Mouse (Mus musculus): ENCODE data around the gene Wrnip1.

Wrnip1 gene

GRCm38 (mm10) chr13:32801693-32802221 lies at the start of gene Wrnip1:
TSS of gene Wrnip1 (plus strand) at chr13:32802038.
- POLR2A ChIA-PET = interaction anchor here in 3 of 4 experiments (0.5 to 1.5 kb wide), 13 partner anchors 9 to 1309 kb away, joined by 3 to 5 read pairs (median 3); partner anchors contain the start of gene Serpinb6c (in 1 of the 3)

GRCm38 (mm10) chr13:32752066-32752657 lies 49.7 kb upstream of the Wrnip1 start:
- ChIA-PET POLR2A (no interaction called here), CTCF (no interaction called here)

More at GRCm38 (mm10) chr13:32801693-32802221, at the start of gene Wrnip1:
- CTCF ChIA-PET = interaction anchor here (0.5 to 1.7 kb wide), 9 partner anchors 10 to 1819 kb away, joined by 3 to 6 read pairs (median 3); no protein-coding TSS in a partner anchor

GRCm38 (mm10) chr13:32759036-32759435 lies 42.8 kb upstream of the Wrnip1 start:
- ChIA-PET POLR2A (no interaction called here), CTCF (no interaction called here)

GRCm38 (mm10) chr13:32760795-32761194 lies 41.0 kb upstream of the Wrnip1 start:
- ChIA-PET CTCF (no interaction called here), POLR2A (no interaction called here)

GRCm38 (mm10) chr13:32763141-32763540 lies 38.7 kb upstream of the Wrnip1 start:
- CTCF ChIA-PET = no interaction called here
- POLR2A ChIA-PET = no interaction called here

- POLR2A ChIA-PET = no interaction called here
- CTCF ChIA-PET = no interaction called here
These were observed 37.4 kb upstream of the Wrnip1 start for GRCm38 (mm10) chr13:32764448-32764847.

GRCm38 (mm10) chr13:32768104-32768503 lies 33.7 kb upstream of the Wrnip1 start:
- POLR2A ChIA-PET = interaction anchor here in 1 of 4 experiments (0.9 kb wide), 1 partner anchor 33 kb away, joined by 3 read pairs; the partner anchor contains the start of gene Wrnip1
- CTCF ChIA-PET = interaction anchor here in 3 of 4 experiments (0.6 to 1.2 kb wide), 11 partner anchors 8 to 578 kb away, joined by 3 to 5 read pairs (median 3); no protein-coding TSS in a partner anchor

GRCm38 (mm10) chr13:32769960-32770359 lies 31.9 kb upstream of the Wrnip1 start:
- ChIA-PET POLR2A (no interaction called here), CTCF (interaction anchor here in 2 of 4 experiments (0.6 to 1.0 kb wide), 3 partner anchors 9 to 1741 kb away, joined by 3 to 4 read pairs (median 3); partner anchors contain the start of gene Wrnip1 (in 1 of the 2))

- ChIA-PET POLR2A (no interaction called here), CTCF (no interaction called here)
These were observed 25.9 kb upstream of the Wrnip1 start for GRCm38 (mm10) chr13:32775889-32776288.

GRCm38 (mm10) chr13:32776350-32776749 lies 25.5 kb upstream of the Wrnip1 start:
- POLR2A ChIA-PET = no interaction called here
- CTCF ChIA-PET = interaction anchor here in 1 of 4 experiments (1.1 kb wide), 1 partner anchor 8 kb away, joined by 3 read pairs; no protein-coding TSS in a partner anchor

GRCm38 (mm10) chr13:32778861-32779260 lies 23.0 kb upstream of the Wrnip1 start:
- ChIA-PET CTCF (interaction anchor here in 2 of 4 experiments (0.6 to 1.1 kb wide), 2 partner anchors 9 to 11 kb away, joined by 3 read pairs; no protein-coding TSS in a partner anchor), POLR2A (no interaction called here)

- ChIA-PET POLR2A (interaction anchor here in 1 of 4 experiments (0.5 to 0.6 kb wide), 2 partner anchors 11 to 26 kb away, joined by 3 read pairs; no protein-coding TSS in a partner anchor), CTCF (no interaction called here)
These were observed 18.8 kb upstream of the Wrnip1 start for GRCm38 (mm10) chr13:32783055-32783454.

- ChIA-PET CTCF (no interaction called here), POLR2A (no interaction called here)
These were observed 18.0 kb upstream of the Wrnip1 start, which contains the start of gene Mylk4 for GRCm38 (mm10) chr13:32783816-32784215. TSS of gene Mylk4 (minus strand) at chr13:32783954.

- ChIA-PET POLR2A (no interaction called here), CTCF (no interaction called here)
These were observed 14.3 kb upstream of the Wrnip1 start for GRCm38 (mm10) chr13:32787584-32787983.

GRCm38 (mm10) chr13:32789781-32790180 lies 12.1 kb upstream of the Wrnip1 start:
- ChIA-PET POLR2A (no interaction called here), CTCF (no interaction called here)

GRCm38 (mm10) chr13:32794619-32795018 lies 7.2 kb upstream of the Wrnip1 start:
- ChIA-PET CTCF (interaction anchor here in 1 of 4 experiments (0.7 kb wide), 1 partner anchor 28 kb away, joined by 3 read pairs; no protein-coding TSS in a partner anchor), POLR2A (interaction anchor here in 1 of 4 experiments (0.6 kb wide), 1 partner anchor 12 kb away, joined by 3 read pairs; no protein-coding TSS in a partner anchor)

- CTCF ChIA-PET = no interaction called here
- POLR2A ChIA-PET = no interaction called here
These were observed 6.7 kb upstream of the Wrnip1 start for GRCm38 (mm10) chr13:32795166-32795565.

- ChIA-PET POLR2A (interaction anchor here in 1 of 4 experiments (0.6 kb wide), 1 partner anchor 254 kb away, joined by 5 read pairs; no protein-coding TSS in a partner anchor), CTCF (no interaction called here)
These were observed 4.8 kb upstream of the Wrnip1 start for GRCm38 (mm10) chr13:32797085-32797484.

- CTCF ChIA-PET = interaction anchor here in 3 of 4 experiments (0.5 to 1.2 kb wide), 10 partner anchors 22 to 1224 kb away, joined by 3 to 5 read pairs (median 4); no protein-coding TSS in a partner anchor
- POLR2A ChIA-PET = interaction anchor here in 1 of 4 experiments (0.5 kb wide), 1 partner anchor 42 kb away, joined by 3 read pairs; no protein-coding TSS in a partner anchor
These were observed 2.7 kb upstream of the Wrnip1 start for GRCm38 (mm10) chr13:32799131-32799530.

- POLR2A ChIA-PET = no interaction called here
- CTCF ChIA-PET = interaction anchor here in 1 of 4 experiments (1.1 kb wide), 1 partner anchor 9 kb away, joined by 3 read pairs; no protein-coding TSS in a partner anchor
These were observed 979 bp upstream of the Wrnip1 start for GRCm38 (mm10) chr13:32800859-32801258.

Measured in embryonic stem cell, embryonic (primary cell).